Mouse (Mus musculus): ENCODE data around the gene Hoxa4. TPM values are rescaled to one million over a fixed set of nuclear protein-coding genes. Genes with fewer than 3 reads are reported as not detected.

The Hoxa4 gene
- polyA plus RNA-seq, 1 experiment from 2014 or later = not detected

DNA sequence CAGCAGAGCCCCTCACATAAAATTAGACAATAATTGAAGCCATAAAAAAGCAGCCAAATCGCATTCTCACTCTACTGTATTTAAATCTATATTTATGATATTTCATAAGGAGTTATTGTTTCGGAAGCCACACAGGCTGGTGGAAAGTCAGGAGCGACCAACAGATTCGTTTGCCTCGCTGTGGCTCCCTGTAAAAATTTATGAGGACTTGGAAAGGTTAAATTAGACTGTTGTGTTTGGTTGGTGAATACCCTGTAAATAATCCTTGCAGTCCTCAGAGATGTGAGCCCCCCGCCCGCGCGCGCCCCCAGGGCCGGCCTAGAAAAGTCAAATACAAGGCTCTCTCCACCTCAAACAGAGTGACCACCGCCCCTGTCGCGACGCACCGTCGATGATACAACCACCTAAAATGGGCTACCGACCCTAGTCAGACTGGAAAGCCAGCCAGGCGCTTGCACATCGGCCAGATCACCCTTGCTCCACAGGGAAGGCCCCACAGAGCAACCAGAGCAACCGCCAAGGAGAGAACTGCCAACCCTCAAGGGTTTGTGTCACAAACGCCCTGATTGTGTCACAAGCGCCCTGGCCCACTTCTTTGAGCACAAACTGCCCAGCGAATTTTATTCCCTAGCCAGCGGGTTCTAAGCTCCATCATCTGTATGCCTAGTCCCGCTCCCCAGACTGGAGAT is 35.2 kb upstream of the Hoxa4 start:
- Histone ChIP-seq H3K27me3 (peaks cover 96% of the 10 kb centered on the region), H3K4me1 (peaks cover 1% of the 10 kb centered on the region; the same call in 1 of the 2 replicates), H3K9me3 (no peaks in the 10 kb centered on the region), H3K4me3 (no peak overlapping the region), H3K4me2 (replicated peaks) (no peak overlapping the region), H3K36me3 (no peaks in the 10 kb centered on the region), H3K27ac (replicated peaks) (no peak overlapping the region), H3K9ac (replicated peaks) (no peak overlapping the region)
- WGBS = 3% methylated on average over 26 of the region's 26 CpGs
- no peak for ATAC-seq (replicated peaks)

DNA sequence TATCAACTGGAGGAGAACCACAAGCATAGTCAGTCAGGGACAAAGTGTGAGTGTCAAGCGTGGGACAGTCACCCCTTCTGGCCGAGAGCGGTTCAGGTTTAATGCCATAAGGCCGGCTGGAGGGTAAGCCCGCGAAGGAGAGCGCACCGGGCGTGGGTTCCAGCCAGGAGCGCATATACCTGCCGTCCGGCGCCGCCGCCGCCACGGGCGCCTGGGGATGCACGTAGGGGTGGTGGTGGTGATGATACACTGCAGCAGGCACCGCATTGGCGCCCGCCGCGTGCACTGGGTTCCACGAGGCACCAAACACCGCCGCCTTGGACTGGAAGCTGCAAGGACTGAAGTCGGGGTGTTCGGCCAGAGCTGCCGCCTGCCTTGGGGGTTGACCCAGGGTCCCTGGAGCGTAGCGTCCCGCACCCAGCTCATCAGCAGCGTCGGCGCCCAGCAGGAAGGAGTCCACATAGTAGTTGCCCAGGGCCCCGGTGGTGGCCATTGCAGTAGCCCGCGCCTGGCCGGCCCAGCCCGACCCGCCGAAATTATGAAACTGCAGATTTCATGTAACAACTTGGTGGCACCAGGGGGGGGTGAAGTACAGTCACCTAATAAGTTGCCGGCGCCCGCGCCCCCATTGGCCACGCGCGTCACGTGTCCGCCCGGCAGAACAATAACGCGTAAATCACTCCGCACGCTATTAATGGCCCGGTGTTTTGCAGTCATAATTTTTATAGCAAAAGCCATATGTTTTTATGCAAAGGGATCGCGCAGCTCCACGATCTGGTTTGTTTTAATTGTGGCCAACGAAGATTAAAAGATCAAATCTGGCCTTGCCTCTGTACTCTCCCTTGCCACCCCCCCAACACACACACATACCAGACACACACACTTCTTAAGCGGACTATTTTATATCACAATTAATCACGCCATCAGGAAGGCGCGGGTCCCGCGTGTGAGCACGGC is 34.3 kb upstream of the Hoxa4 start:
- 2% methylated on average over 69 of the region's 69 CpGs for WGBS
- no peaks in the 10 kb centered on the region for H3K36me3 ChIP-seq
- no peak overlapping the region for H3K4me3 ChIP-seq
- no peak for ATAC-seq (replicated peaks)
- peaks cover 7% of the 10 kb centered on the region for H3K4me1 ChIP-seq
- H3K4me2 ChIP-seq (replicated peaks) = no peak overlapping the region
- H3K27me3 ChIP-seq = peaks cover 98% of the 10 kb centered on the region
- no peaks in the 10 kb centered on the region for H3K9me3 ChIP-seq
- H3K9ac ChIP-seq (replicated peaks) = no peak overlapping the region
- H3K27ac ChIP-seq (replicated peaks) = no peak overlapping the region

GRCm38 (mm10) chr6:52224895-52225611 is 33.5 kb upstream of the Hoxa4 start:
- H3K27me3 ChIP-seq = peaks cover 98% of the 10 kb centered on the region
- H3K27ac ChIP-seq (replicated peaks) = no peak overlapping the region
- no peak overlapping the region for H3K9ac ChIP-seq (replicated peaks)
- H3K9me3 ChIP-seq = no peaks in the 10 kb centered on the region
- ATAC-seq (replicated peaks) = no peak
- 2% methylated on average over 36 of the region's 36 CpGs for WGBS
- H3K4me1 ChIP-seq = peaks cover 7% of the 10 kb centered on the region
- no peak overlapping the region for H3K4me2 ChIP-seq (replicated peaks)
- no peaks in the 10 kb centered on the region for H3K36me3 ChIP-seq
- no peak overlapping the region for H3K4me3 ChIP-seq

DNA sequence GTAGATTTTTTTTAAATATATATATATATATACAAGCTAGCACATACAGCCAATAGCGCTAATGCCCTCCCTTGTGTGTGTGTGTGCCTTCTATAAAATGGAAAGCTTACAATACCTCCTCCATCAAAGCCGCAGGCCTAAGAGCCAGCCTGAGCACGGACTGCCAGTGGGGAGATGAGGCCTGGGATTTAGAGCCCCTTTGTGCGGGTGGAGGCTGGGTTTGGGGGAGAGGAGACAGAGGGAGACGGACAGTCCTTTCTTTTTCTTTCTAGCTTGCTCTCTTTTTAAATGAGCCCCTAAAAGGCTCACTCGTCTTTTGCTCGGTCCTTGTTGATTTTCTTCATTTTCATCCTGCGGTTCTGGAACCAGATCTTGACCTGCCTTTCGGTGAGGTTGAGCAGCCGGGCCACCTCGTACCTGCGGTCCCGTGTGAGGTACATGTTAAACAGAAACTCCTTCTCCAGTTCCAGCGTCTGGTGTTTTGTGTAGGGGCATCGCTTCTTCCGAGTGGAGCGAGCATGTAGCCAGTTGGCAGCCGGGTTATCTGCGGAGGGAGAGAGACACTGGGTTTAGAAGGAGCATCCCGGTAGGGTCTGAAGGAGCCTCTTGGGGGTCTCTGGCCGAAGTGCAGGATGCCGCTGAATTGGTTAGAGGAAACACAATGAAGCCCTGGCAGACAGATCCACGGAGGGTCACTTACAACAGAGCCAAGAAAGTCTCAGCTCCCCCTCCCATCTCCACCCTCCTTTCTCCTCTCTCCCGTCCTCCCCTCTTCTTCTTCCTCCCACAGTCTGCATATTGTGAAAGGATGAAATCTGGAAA is 32.6 kb upstream of the Hoxa4 start:
- WGBS = 1% methylated on average over 24 of the region's 24 CpGs
- H3K27ac ChIP-seq (replicated peaks) = no peak overlapping the region
- H3K4me1 ChIP-seq = peaks cover 7% of the 10 kb centered on the region
- H3K36me3 ChIP-seq = no peaks in the 10 kb centered on the region
- peaks cover 98% of the 10 kb centered on the region for H3K27me3 ChIP-seq
- no peak overlapping the region for H3K4me2 ChIP-seq (replicated peaks)
- H3K9me3 ChIP-seq = no peaks in the 10 kb centered on the region
- H3K9ac ChIP-seq (replicated peaks) = no peak overlapping the region
- H3K4me3 ChIP-seq = no peak overlapping the region
- ATAC-seq (replicated peaks) = no peak

DNA sequence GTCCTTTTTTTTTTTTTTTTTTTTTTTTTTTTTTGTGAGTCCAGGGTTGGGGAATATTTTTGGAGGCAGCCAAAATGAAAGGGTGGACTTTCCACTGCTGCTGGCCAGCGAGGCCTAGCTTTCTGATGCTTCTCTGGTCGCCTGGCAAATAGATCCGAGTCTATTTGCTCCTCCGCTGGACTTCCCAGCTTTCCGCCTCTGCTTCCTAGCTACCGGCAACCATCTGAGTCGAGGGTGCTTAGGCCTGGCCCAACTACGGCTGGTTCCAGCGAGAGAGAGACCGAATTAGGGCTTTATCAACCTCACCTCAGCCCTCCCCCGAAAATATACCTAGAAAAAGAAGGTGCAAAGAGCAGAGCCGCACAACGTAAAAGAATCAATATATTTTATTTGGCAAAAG is 31.2 kb upstream of the Hoxa4 start:
- Histone ChIP-seq H3K36me3 (no peaks in the 10 kb centered on the region), H3K27ac (replicated peaks) (no peak overlapping the region), H3K4me2 (replicated peaks) (no peak overlapping the region), H3K4me1 (peaks cover 7% of the 10 kb centered on the region), H3K9ac (replicated peaks) (no peak overlapping the region), H3K4me3 (no peak overlapping the region), H3K27me3 (peaks cover 100% of the 10 kb centered on the region), H3K9me3 (no peaks in the 10 kb centered on the region)
- no peak for ATAC-seq (replicated peaks)
- WGBS = 12% methylated on average over 13 of the region's 13 CpGs

DNA sequence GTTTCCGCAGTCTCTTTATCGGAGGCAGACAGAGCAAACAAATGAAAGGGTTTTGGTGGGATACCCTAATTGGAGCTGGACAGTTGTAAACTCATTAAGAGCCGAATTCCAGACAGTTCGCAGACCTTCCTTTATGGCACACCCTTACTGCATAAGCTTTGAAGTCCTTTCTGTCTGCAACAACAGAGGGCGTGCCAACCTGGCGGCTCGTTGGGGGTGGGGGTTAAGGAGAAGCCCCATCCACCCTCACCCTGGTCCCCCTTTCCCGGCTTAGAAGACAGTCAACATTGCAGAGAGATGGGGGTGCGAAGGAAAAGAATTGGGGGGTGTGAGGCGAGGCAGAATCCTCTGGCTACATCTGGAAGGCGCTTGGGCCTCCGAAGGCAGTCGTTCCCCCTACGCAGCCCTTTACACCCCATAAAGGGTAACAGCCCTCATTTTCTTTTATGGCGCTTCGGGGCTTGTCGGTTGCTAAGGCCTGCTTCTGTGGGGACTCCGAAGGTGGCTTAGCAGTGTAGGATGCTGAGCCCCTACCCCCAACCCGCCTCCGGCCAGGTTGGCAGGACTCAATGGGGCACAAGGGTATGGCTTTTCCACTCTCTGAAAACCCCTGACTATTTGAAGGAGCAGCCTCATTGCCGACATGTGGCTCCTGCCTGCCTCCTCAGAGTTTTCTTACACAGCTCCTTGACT is 30.6 kb upstream of the Hoxa4 start:
- Histone ChIP-seq H3K4me1 (peaks cover 12% of the 10 kb centered on the region), H3K4me2 (replicated peaks) (peak overlapping the region; percentile 78), H3K9ac (replicated peaks) (no peak overlapping the region), H3K27me3 (peaks cover 100% of the 10 kb centered on the region), H3K27ac (replicated peaks) (no peak overlapping the region), H3K36me3 (no peaks in the 10 kb centered on the region), H3K4me3 (peak overlapping the region; percentile 46), H3K9me3 (no peaks in the 10 kb centered on the region)
- 6% methylated on average over 21 of the region's 21 CpGs for WGBS
- ATAC-seq (replicated peaks) = no peak; the same call in 1 of the 2 replicates

GRCm38 (mm10) chr6:52221337-52221992 is 29.9 kb upstream of the Hoxa4 start, which contains the start of gene Hoxa7:
Hoxa7 (minus strand) TSS chr6:52221854.
- Histone ChIP-seq H3K4me3 (peak within 1 kb of the TSS; percentile 46), H3K27ac (replicated peaks) (no peak within 1 kb of the TSS), H3K4me1 (peaks cover 17% of the 10 kb centered on the region), H3K4me2 (replicated peaks) (peak within 1 kb of the TSS; percentile 78), H3K9me3 (no peaks in the 10 kb centered on the region), H3K9ac (replicated peaks) (peak within 1 kb of the TSS; percentile 43), H3K36me3 (no peaks in the 10 kb centered on the region), H3K27me3 (peaks cover 100% of the 10 kb centered on the region)
- WGBS = 2% methylated on average over 46 of the region's 46 CpGs
- peak; percentile 53 for ATAC-seq (replicated peaks)

- Histone ChIP-seq H3K9me3 (no peaks in the 10 kb centered on the region), H3K27ac (replicated peaks) (no peak overlapping the region), H3K27me3 (peaks cover 100% of the 10 kb centered on the region), H3K4me2 (replicated peaks) (peak overlapping the region; percentile 78), H3K36me3 (no peaks in the 10 kb centered on the region), H3K4me1 (peaks cover 17% of the 10 kb centered on the region), H3K4me3 (peak overlapping the region; percentile 46), H3K9ac (replicated peaks) (no peak overlapping the region)
- WGBS = 8% methylated on average over 12 of the region's 12 CpGs
- no peak for ATAC-seq (replicated peaks)
These were observed 29.3 kb upstream of the Hoxa4 start for GRCm38 (mm10) chr6:52220865-52221310.

DNA sequence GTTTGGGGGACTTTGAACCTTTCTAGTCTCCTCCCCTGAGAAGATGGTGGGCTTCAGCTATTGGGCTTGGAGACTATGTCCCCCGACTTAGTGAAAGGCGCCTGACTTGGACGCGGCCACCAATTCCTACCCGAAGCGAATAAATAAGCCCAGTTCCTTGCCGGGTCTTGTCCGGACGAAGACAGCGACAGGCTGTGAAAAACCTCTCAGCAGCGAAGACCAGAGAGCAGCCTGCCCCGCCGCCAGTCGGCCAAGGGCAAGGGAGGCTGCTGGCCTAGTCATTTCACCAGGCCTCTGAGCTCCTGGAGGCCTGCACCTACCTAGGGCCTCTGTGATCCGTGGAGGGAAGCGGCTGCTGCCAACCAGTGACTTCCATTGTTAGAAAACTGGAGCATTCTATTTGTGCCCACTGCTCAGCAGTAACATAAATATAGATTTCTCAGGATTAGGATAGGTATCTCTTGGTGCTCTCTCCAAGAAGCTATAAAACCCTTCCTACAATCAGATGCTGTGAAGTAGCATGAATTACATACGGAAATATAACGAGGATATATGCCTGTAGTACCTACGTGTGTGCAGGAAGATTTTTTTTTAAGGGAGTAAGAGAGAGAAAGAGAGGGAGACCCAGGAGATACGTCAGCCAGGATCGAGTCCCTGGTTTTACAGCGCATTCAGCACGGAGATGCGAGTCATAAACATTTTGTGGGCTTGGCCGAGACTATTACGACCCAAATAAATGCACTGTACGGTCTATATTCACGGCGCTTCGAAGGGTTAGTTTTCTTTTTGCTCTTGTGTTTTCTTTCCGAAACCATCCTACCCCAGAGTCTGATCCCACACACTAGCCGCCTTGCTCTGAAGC is 28.7 kb upstream of the Hoxa4 start:
- no peak for ATAC-seq (replicated peaks)
- no peak overlapping the region for H3K9ac ChIP-seq (replicated peaks)
- H3K4me1 ChIP-seq = peaks cover 17% of the 10 kb centered on the region
- no peak overlapping the region for H3K4me2 ChIP-seq (replicated peaks)
- H3K9me3 ChIP-seq = no peaks in the 10 kb centered on the region
- H3K27ac ChIP-seq (replicated peaks) = no peak overlapping the region
- H3K27me3 ChIP-seq = peaks cover 100% of the 10 kb centered on the region
- WGBS = 14% methylated on average over 32 of the region's 32 CpGs
- H3K36me3 ChIP-seq = no peaks in the 10 kb centered on the region
- no peak overlapping the region for H3K4me3 ChIP-seq
